Mouse (Mus musculus) heart, postnatal 14 days (tissue): Measurements from ENCODE around the gene 1700022I11Rik. TPM values are rescaled to one million over a fixed set of nuclear protein-coding genes. Genes with fewer than 3 reads are reported as not detected.
"Not testable (repeated sequence)": the region's sequence is repeated elsewhere in the genome, so short reads cannot be mapped to it uniquely, and the experiment has no call there.

Source experiments
- DNase-seq, 2 experiments: peaks; one replicate each; pipeline ENCODE4 v3.0.0; 2021 to 2022
- intact Hi-C: fragments of 180-260 bp; cut with DNase I; formaldehyde crosslinking; loops from one replicate; pipeline ENCODE4 v1.15.1; 2025
- total RNA-seq, 2 experiments: library from RNA; stranded (reverse); gene quantifications; 2 replicates each; pipeline ENCODE4 v1.2.3; 2021

1700022I11Rik gene
- total RNA-seq, 2 experiments from 2014 or later, result not detected

DNA sequence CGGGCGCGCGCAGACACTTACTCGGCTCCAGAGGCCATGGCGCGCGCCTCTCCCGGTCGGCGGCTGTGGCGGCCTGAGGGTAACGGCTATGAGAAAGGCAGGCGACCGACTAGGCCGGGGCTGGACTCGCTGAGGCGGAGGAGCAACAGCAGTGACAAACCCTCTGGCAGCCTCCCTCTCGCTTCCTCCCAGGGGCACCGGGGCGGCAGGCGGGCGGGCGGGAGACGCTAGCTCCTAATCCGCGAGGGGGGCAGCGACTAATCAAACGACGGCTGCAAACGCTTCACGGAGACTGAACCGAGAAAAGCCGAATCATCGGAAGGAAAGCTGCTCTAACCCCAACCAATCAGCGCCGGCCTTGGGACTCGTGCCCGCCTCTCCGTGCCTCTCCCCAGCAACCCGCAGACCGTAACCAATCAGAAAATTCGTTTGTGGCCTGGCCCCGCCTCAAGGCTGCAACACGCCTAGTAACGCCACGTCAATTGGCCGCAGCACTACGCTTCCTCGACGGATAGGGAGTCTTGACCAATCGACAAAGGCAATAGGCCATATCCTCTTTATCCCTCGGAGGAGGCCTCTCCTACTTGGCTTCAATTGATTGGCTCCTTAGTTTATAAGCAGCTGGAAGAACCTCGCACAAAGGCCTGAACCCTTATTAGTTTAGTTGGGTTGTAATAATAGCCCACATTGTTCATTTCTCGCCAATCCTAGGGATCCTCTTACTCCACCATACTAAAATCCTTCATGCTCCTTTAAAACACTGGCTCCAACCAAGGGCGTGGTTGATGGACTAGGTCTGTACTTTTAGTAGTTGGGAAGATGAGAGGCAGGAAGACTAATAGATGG is 31.0 kb downstream of the 1700022I11Rik start, which contains the start of gene Vcp:
Gene Vcp (minus strand): TSS at position 367 of the 846 bp plus-strand sequence.
- peak; percentile 98 for DNase-seq
- intact Hi-C loops, result not testable (repeated sequence)

- no peak for DNase-seq
- intact Hi-C loops, result no loop called here
Observed at GRCm38 (mm10) chr4:43001272-43001671, 31.9 kb downstream of the 1700022I11Rik start.

DNA sequence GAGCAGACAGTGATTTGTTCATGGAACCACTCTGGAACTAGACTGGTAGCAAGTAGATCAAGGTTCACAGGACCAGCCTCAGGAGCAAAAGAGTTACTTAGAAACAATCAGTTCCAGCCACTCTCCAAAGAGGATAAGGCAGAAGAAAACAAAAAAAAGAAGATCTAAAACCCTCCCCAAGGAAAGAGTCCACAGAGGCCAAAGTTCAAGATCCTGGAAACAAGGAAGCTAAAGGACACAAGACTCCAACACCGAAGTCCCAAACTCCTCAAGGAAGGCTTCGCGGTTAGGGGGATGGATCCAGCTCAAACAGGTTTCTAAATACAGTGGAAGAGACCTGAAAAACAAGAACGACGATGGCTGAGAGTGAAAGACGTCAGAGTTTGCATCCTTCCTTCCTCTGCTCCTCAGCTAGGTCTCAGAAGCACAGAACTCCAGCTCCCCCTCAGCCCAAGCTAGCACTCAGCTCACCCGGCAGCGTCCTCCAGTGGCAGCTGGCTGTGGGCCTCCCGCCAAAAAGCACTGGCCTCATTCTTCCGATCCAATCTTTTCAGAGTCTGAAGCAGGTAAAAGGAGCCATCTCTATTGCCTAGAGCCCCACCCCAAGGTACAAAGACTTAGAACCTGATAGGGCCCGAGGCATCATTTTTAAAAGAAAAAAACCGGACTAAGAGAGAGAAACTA is 33.5 kb downstream of the 1700022I11Rik start:
- intact Hi-C loops, result no loop called here
- DNase-seq, result no peak

- intact Hi-C loops, result loop anchor here (1.0 kb wide), 1 partner anchor 20 kb away; the partner anchor contains the start of gene Pigo
- no peak for DNase-seq
Observed at GRCm38 (mm10) chr4:43004951-43005350, 35.5 kb downstream of the 1700022I11Rik start.

DNA sequence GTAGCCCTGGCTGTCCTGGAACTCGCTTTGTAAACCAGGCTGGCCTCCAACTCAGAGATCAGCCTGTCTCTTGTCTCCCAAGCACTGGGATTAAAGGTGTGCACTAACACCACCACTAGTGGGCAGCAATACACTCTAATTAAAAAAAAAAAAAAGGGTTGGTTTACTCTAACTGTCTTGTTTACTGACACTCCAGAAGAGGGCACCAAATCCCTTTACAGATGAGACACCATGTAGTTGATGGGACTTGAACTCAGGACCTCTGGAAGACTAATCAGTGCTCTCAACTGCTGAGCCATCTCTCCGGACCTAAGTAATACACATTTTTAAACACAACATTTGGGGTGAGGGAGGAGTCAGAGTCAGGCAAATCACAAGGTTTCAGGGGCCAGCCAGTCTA is 36.4 kb downstream of the 1700022I11Rik start:
- peak in 1 of 2 experiments; percentile 42 for DNase-seq
- intact Hi-C loops, result loop anchor here (1.0 kb wide), 1 partner anchor 20 kb away; the partner anchor contains the start of gene Pigo

DNA sequence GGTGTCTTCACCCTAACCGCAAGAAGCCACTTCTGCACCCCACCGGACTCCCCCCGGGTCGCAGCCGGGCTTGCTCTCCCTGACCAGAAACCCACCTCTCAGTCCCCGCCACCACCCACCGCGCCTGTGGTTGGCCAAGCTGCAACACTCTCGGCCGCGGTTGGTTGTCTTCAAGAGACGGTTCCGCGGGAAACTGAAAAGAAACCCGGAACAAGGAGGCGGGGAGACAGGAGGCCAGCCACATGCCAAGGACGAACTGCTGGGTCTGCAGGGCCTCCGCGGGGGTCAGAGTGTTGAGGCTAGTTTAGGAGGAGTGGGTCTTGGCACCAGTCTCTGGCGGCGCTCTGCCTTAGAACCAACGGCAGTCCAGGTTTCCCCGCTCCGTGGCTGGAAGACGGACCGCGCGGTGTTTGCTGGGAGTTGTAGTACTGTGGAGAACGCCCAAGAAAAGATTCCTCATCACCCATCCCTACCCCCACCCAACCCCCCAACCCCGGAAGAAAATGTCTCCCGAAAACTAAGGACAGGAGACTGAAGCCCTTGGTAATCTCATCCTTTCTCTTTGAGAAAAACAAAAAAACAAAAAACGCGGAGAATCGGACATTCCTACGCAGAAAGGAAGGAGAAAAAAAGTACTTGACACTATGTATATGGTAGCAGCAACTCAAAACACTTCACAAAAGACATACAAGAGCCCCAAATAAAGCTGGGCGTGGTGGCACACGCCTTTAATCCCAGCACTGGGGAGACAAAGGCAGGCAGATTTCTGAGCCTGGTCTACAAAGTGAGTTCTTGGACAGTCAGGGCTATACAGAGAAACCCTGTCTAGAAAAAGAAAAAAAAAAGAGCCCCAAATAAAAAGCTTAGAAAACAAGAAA is 41.0 kb downstream of the 1700022I11Rik start, which contains the start of gene Fancg:
Gene Fancg (minus strand): TSS at position 346 of the 878 bp plus-strand sequence.
- intact Hi-C loops, result no loop called here
- peak; percentile 80 to 82 for DNase-seq

GRCm38 (mm10) chr4:43012091-43012490 is 42.7 kb downstream of the 1700022I11Rik start:
- intact Hi-C loops, result no loop called here

GRCm38 (mm10) chr4:43018156-43018555 is 48.8 kb downstream of the 1700022I11Rik start:
- DNase-seq, result no peak
- intact Hi-C loops, result no loop called here

More at GRCm38 (mm10) chr4:43012091-43012490, 42.7 kb downstream of the 1700022I11Rik start:
- no peak for DNase-seq

- DNase-seq, result no peak
- intact Hi-C loops, result no loop called here
Observed at GRCm38 (mm10) chr4:43019176-43019575, 49.8 kb downstream of the 1700022I11Rik start.

GRCm38 (mm10) chr4:43019641-43020465 is 50.4 kb downstream of the 1700022I11Rik start:
- intact Hi-C loops, result no loop called here
- DNase-seq, result peak in 1 of 2 experiments; percentile 30

DNA sequence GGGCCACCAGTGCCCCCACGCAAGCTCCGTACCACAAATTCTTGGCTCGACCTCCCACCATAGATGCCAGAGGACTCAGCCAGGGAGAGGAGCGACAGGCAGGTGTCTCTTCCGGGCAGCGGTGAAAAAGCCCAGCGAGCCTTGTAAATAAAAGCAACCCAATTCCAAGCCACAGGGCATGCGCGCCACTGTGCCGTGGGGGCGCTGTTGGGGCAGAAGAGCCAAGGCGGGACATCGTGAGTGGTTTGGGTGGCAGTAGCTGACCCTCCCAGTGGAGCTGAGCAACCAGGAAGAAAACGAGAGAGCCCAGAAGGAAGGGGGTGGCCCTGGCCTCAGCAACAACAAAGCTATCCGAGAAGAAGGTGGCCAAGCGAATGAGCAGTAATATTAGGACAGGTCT is 51.5 kb downstream of the 1700022I11Rik start:
- intact Hi-C loops, result no loop called here
- DNase-seq, result no peak

- intact Hi-C loops, result no loop called here
- no peak for DNase-seq
Observed at GRCm38 (mm10) chr4:43021341-43021740, 51.9 kb downstream of the 1700022I11Rik start.

DNA sequence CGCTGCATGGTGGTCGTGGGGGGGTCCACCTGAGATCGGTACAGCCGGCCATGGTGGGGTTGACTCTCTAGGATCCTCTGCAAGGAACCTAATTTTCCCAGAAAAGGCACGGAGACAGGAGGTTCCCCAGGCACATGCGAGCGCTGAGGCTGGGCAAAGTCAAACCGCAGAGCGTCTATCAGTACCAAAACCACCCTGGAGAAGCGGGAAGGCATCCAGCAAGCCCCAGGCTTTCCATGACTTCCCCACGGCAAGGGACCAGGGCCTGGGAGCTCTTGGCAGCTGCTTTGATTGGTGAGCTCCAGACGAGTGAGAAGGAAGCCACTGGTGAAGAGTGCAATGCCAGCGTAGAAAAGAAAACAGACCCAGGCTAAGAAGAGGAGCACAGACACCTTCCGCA is 55.3 kb downstream of the 1700022I11Rik start:
- intact Hi-C loops, result loop anchor here (1.0 kb wide), 1 partner anchor 19 kb away; no protein-coding TSS in a partner anchor
- no peak for DNase-seq

DNA sequence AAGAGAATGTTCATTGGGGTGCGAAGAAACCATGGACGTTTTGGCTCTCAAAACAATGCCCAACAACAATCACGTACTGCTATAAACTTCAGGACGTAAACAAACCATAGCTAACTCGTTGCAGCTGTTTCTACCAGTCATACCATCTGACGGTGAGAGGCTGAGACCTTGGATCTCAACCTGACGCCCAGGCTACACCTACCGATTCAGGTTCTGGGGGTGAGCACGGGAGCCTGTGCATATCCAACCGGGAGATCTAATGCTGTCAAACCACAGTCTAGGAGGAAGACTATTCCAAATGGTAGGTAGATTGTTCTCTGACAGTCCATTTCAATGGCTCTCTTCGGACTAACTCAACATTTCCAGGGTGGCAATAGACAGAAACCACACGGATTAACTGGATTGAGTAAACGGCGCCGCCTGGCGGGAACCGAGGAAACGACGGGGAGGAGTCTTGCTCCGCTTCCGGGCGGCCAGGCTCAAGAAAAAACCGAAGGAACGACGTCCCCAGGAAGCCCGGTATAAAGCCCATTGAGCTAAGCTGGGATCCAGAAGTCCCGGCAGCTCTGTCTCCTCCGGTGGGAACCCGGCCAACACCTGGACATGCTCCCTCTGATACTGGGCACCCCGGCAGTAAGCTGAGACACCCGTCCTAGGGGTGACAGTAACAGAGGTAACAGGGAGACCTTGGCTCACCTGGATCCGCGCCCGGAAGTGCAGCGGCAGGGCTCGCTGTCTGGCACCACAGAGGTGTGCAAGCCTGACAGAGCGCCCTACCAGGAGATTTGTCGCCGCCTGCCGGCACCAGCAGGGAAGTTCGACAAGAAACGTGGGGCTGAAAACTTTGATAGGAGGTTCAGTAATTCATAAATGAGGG is 55.9 kb downstream of the 1700022I11Rik start, which contains the start of gene Pigo:
Gene Pigo (minus strand): TSS at position 736 of the 877 bp plus-strand sequence.
- intact Hi-C loops, result loop anchor here (1.0 kb wide), 1 partner anchor 20 kb away; no protein-coding TSS in a partner anchor
- DNase-seq, result peak; percentile 94 to 96

- no peak for DNase-seq
- intact Hi-C loops, result no loop called here
Observed at GRCm38 (mm10) chr4:43029121-43029520, 59.7 kb downstream of the 1700022I11Rik start.

DNA sequence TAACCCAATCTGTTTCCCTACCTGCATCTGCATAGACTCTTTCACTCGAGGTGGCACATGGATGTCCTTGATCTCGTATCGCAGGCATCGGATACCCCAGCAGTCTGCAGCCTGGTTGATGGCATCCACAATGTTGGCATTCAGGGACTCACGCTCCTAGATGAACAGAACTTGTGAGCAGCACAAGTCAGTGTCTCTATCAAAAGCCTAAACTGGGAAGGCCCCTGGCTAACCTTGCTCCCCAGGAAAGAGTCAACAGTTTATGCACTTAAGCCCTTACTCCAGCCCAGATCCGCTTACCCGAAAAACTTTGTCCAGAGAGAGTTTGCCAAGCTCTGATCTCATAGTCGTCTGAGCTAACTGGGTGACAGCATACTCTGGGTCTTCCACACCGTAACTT is 60.3 kb downstream of the 1700022I11Rik start:
- intact Hi-C loops, result no loop called here
- DNase-seq, result no peak

GRCm38 (mm10) chr4:43030352-43030751 is 60.9 kb downstream of the 1700022I11Rik start:
- intact Hi-C loops, result no loop called here
- no peak for DNase-seq

DNA sequence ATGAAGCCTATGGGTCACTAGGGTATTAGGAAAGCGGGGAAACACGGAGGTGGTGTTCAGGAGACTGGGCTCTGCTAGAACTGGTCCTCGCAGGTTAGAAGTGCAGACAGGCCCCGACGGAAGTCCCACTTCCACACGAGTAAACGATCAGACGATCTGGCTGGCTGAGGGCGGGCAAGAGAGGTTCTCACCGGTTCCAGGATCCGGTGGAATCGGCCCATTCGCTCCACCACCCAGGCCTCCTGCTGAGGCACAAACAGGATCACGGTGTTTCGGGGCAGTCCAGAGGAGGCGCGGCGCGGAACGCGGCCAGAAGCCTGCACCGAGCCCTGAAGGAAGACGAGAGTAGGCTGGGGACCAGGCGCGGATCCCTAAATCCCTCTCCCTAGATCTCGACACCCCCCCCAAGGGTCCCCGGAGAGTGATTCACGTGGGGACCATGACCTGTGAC is 61.4 kb downstream of the 1700022I11Rik start:
- no peak for DNase-seq
- intact Hi-C loops, result no loop called here
